Mouse (Mus musculus): ENCODE measurements around the gene Gm15091. TPM values are rescaled to one million over a fixed set of nuclear protein-coding genes. Genes with fewer than 3 reads are reported as not detected.
"Not testable (repeated sequence)": the region's sequence is repeated elsewhere in the genome, so short reads cannot be mapped to it uniquely, and the experiment has no call there.

Gene Gm15091
- not detected for polyA plus RNA-seq (2017; shearing (Covaris generic))

DNA sequence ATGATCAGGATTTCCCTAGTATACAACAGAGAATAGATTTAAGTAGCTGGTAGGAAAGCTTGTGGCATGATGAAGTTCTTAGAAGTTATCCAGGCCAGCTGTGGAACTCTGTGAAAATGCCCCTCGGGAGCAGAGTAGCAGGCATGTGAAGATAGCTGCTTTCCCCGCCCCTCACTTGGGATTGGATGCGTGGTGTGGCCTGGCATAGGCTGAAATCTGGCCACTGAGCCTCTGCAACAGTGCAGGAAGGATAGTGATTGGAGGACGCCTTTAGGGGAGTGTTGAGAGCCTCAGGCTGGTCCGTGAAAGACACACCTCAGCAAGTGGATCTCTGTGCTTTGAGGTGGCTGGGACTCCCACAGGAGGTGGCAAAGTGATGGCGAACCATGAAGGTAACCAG lies at the start of gene Gm15091:
Gm15091 (plus strand) TSS at position 301 of the 400 bp plus-strand sequence.
- not testable (repeated sequence) for ATAC-seq

Other genes starting within 250 kb of the Gm15091 start
- gene Gm15097, start 157.2 kb upstream of the Gm15091 start, polyA plus RNA-seq (2017; shearing (Covaris generic)): not detected